Mouse (Mus musculus) ES-E14 (cell line): ENCODE data around the gene Bax. TPM values are rescaled to one million over a fixed set of nuclear protein-coding genes. Genes with fewer than 3 reads are reported as not detected.

ENCODE experiments used
- DNase-seq: peaks from one replicate; pipeline ENCODE4 v3.0.0-alpha.2; 2013; ENCODE audit warnings: low read depth, low spot score
- H3K27ac ChIP-seq: 2 replicates; pipeline ENCODE4 v1.5.1; 2012; ENCODE audit warnings: low read depth, mild to moderate bottlenecking, low read length, moderate library complexity, mixed read lengths; ENCODE audit not compliant: poor library complexity, insufficient read depth, severe bottlenecking
- H3K36me3 ChIP-seq: 2 replicates; pipeline ENCODE4 v1.6.1; 2012; ENCODE audit warnings: mild to moderate bottlenecking, low read length, moderate library complexity, mixed read lengths; ENCODE audit not compliant: control insufficient read depth, poor library complexity, insufficient read depth, severe bottlenecking
- H3K4me1 ChIP-seq, 2 experiments: fragments of 150-350 bp in 1 of 2; sonication (generic) in 1 of 2; 2 replicates each; pipeline ENCODE4 v1.6.1; 2012; ENCODE audit warnings: low read length in 2 of 2, mild to moderate bottlenecking in 1 of 2, mixed read lengths in 1 of 2; ENCODE audit not compliant: control insufficient read depth in 2 of 2, insufficient read depth in 2 of 2, poor library complexity in 1 of 2
- H3K4me3 ChIP-seq, 2 experiments: fragments of 150-350 bp in 1 of 2; sonication (generic) in 1 of 2; 2 replicates each; pipeline ENCODE4 v1.5.1; 2012; ENCODE audit warnings: low read length in 2 of 2, low read depth in 1 of 2, mild to moderate bottlenecking in 1 of 2, mixed read lengths in 1 of 2; ENCODE audit not compliant: insufficient read depth in 1 of 2, poor library complexity in 1 of 2, severe bottlenecking in 1 of 2
- H3K9ac ChIP-seq: 2 replicates; pipeline ENCODE4 v1.6.1; 2012; ENCODE audit warnings: low read depth, mild to moderate bottlenecking, low read length, mixed read lengths; ENCODE audit not compliant: poor library complexity, insufficient read depth, severe bottlenecking
- H3K9me3 ChIP-seq: fragments of 150-350 bp; sonication (generic); 2 replicates; pipeline ENCODE4 v1.6.1; 2012; ENCODE audit warnings: low read depth, mild to moderate bottlenecking, low read length; ENCODE audit not compliant: control insufficient read depth, insufficient read depth
- CHD2 ChIP-seq: IDR thresholded peaks from 2 replicates; pipeline ENCODE4 v1.6.1; 2014; ENCODE audit warnings: mild to moderate bottlenecking, low read depth, low read length, inconsistent platforms
- HCFC1 ChIP-seq: IDR thresholded peaks from 2 replicates; pipeline ENCODE4 v1.6.1; 2012; ENCODE audit warnings: low read length, inconsistent platforms, borderline replicate concordance; ENCODE audit not compliant: insufficient read depth
- MAFK ChIP-seq: IDR thresholded peaks from 2 replicates; pipeline ENCODE4 v1.6.1; 2014; ENCODE audit warnings: mild to moderate bottlenecking, low read depth, low read length, inconsistent platforms; ENCODE audit not compliant: insufficient read depth
- ZC3H11A ChIP-seq: IDR thresholded peaks from 2 replicates; pipeline ENCODE4 v1.6.1; 2012; ENCODE audit warnings: low read depth, mild to moderate bottlenecking, inconsistent platforms, low read length, borderline replicate concordance
- ZNF384 ChIP-seq: IDR thresholded peaks from 2 replicates; pipeline ENCODE4 v1.6.1; 2012; ENCODE audit warnings: low read depth, low read length, inconsistent platforms
- in situ Hi-C, 2 experiments: fragments of 600-800 bp; cut with MboI; formaldehyde crosslinking; loops; one replicate each; pipeline ENCODE4 v1.15.1; 2025; ENCODE audit warnings: low sequenced_read_pairs in 2 of 2, inconsistent platforms in 1 of 2; ENCODE audit not compliant: unreplicated experiment in 2 of 2
- total RNA-seq: library from RNA; depleted of rRNA; stranded (reverse); fragments of 300-350 nt; gene quantifications from 2 replicates; pipeline ENCODE4 v1.2.3, GENCODE M21; 2012

Bax gene
- total RNA-seq, 1 experiment: 388 TPM

DNA sequence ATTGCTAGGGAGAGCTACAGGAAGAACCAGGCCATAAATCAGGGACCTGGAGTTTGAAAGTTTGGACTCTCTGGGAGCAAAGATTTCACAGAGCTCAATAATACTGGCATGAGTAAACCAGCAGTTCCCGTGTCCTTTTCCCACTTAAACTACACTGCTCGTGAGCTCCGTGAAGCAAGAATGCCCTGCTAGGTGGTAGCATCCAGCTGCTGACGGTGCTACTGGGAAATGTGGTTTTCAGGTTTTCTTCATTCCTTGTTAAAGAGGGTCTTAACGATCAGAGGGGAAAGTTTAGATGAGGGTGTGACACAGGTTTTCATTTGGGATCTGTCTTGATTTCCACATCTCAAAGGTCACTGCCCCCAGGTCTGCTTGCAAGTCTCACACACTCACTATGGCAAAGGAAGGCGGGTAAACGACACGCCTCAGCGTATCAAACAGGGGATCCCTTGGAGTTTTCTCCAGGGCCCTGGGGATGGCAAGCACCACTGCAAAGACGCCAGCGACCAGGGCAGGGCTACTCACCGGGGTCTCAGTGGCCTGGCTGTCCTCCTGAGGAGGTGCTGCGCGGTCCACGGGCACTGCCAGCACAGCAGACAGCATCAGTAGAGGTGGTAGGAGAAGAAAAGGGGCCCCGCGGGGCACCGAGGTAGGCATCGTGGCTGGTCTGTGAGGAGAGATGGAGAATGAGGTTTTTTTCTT lies 42.6 kb upstream of the Bax start:
- H3K9me3 ChIP-seq: no peaks in the 10 kb centered on the region
- peaks cover 5% of the 10 kb centered on the region; the same call in 1 of the 2 replicates for H3K36me3 ChIP-seq
- peaks cover 0 to 12% of the 10 kb centered on the region in 2 experiments; a peak in 3 of 4 replicates for H3K4me1 ChIP-seq
- peak overlapping the region; percentile 85 for H3K9ac ChIP-seq
- peak overlapping the region; percentile 74 to 99 for H3K4me3 ChIP-seq
- in situ Hi-C loops: no loop called here
- no peak for TF ChIP-seq MAFK
- TF ChIP-seq ZNF384: no peak
- no peak for TF ChIP-seq ZC3H11A
- TF ChIP-seq HCFC1: no peak
- no peak for TF ChIP-seq CHD2
- H3K27ac ChIP-seq: no peak overlapping the region
- DNase-seq: no peak

DNA sequence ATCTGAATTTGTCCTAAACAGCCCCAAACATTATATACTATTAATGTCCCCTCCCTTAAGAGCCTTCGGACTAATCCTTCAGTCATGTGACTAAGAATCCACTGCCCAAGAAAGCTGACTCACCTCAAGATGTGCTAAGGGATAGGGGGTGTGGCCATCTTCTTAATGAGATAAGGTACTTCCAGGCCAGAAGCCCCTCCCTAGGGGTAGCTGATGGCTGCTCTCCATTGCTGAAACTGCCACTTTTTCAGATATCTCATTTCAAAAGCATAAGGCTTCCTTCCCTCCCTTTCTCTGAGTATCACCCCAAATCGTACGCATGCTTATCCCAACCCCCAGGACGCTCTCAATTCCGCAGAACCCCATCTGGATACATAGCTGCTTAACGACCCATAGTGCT lies 41.9 kb upstream of the Bax start:
- Histone ChIP-seq H3K4me3 (no peak overlapping the region), H3K27ac (no peak overlapping the region), H3K9ac (no peak overlapping the region), H3K9me3 (no peaks in the 10 kb centered on the region), H3K4me1 (peaks cover 0 to 5% of the 10 kb centered on the region in 2 experiments; a peak in 2 of 4 replicates), H3K36me3 (peaks cover 5% of the 10 kb centered on the region; the same call in 1 of the 2 replicates)
- TF ChIP-seq CHD2 (no peak), ZC3H11A (no peak), MAFK (0 out of 2 replicates have a peak, but pooled peaks have one; percentile 16)
- DNase-seq: no peak
- in situ Hi-C loops: no loop called here

DNA sequence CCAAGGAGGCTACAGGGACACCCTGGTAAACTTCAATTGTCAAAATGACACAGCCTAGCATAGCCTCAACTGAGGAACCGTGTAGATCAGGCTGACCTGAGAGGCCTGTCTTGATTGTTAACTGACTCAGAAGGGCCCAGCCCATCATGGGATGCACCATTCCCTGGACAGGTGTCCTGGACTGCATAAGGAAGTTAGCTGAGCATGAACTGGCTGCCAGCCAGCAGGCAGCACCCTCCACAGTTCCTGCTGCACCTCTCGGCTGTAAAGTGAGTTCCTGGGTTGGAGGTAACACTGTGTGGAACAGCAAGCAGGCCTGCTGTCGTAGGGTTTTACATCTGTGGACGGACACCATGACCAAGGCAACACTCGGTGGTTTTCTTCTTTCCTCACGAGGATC lies 40.9 kb upstream of the Bax start:
- Histone ChIP-seq H3K9me3 (no peaks in the 10 kb centered on the region), H3K27ac (no peak overlapping the region), H3K9ac (no peak overlapping the region), H3K36me3 (peaks cover 7% of the 10 kb centered on the region; the same call in 1 of the 2 replicates), H3K4me1 (peaks cover 0 to 3% of the 10 kb centered on the region in 2 experiments; a peak in 1 of 4 replicates), H3K4me3 (no peak overlapping the region)
- in situ Hi-C loops: no loop called here
- TF ChIP-seq ZC3H11A (no peak), HCFC1 (no peak), CHD2 (no peak), ZNF384 (no peak), MAFK (no peak)
- no peak for DNase-seq

DNA sequence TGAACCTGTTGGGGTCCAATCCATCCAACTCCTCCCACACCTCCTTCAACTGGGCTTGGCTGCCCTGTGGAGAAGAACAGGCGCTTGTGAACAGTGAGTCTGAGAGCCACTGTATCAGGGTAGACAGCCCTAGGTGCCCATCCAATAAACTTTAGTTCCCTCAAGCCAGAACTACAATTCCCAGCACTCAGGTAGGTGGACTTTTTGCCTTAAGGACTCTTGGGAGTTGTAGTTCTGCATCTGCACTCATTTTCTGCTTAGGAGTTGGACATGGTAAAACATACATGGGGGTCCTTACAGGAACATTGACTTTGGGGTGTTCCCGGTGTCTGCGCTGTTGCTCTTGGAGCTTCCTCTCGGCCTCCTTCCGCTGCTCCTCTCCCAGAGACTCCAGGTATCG lies 31.7 kb upstream of the Bax start:
- DNase-seq: no peak
- no peaks in the 10 kb centered on the region for H3K9me3 ChIP-seq
- in situ Hi-C loops: no loop called here
- no peak overlapping the region for H3K4me3 ChIP-seq
- no peak overlapping the region for H3K27ac ChIP-seq
- H3K9ac ChIP-seq: no peak overlapping the region
- peaks cover 25% of the 10 kb centered on the region for H3K36me3 ChIP-seq
- TF ChIP-seq HCFC1: peak; percentile 86
- TF ChIP-seq MAFK: no peak
- peaks cover 0 to 5% of the 10 kb centered on the region in 2 experiments; a peak in 1 of 4 replicates for H3K4me1 ChIP-seq

DNA sequence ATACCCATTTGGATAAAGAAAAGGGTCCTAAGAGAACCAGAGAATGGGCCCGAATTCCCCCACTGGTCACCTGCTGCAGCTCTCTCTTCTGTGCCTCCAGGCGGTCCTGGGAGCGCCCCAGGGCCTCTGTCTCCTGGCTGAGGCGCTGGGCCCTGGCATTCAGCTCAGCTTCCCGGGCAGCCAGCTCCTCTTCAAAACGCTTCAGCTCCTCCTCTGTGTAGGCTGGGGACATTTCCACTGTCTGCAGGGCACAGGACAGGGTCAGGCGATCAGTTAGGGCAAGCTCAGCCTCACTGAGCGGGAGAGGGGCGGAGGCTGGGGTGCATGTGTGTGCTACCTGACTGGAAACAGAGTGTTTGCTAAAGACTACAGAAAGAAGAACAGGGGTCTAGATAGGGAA lies 27.9 kb upstream of the Bax start:
- Histone ChIP-seq H3K9me3 (no peaks in the 10 kb centered on the region), H3K36me3 (peaks cover 21% of the 10 kb centered on the region), H3K9ac (0 out of 2 replicates have a peak overlapping the region, but pooled peaks have one; percentile 16), H3K27ac (no peak overlapping the region), H3K4me3 (no peak overlapping the region), H3K4me1 (peaks cover 4 to 16% of the 10 kb centered on the region in 2 experiments; a peak in 2 of 4 replicates)
- TF ChIP-seq ZNF384: no peak
- no peak for TF ChIP-seq ZC3H11A
- no peak for TF ChIP-seq CHD2
- no peak for TF ChIP-seq HCFC1
- TF ChIP-seq MAFK: no peak
- no peak for DNase-seq
- in situ Hi-C loops: no loop called here
